Mouse (Mus musculus) brown adipose tissue, adult 24 weeks (tissue): ENCODE data around the gene Fam53b. TPM values are rescaled to one million over a fixed set of nuclear protein-coding genes. Genes with fewer than 3 reads are reported as not detected.

Experiments used
- H3K27ac ChIP-seq: fragments of 200-500 bp; replicated peaks from 2 replicates; pipeline ENCODE4 v1.5.1; 2012; ENCODE audit warnings: low read depth, mild to moderate bottlenecking, low read length
- H3K4me1 ChIP-seq: fragments of 200-500 bp; 2 replicates; pipeline ENCODE4 v1.6.1; 2012; ENCODE audit warnings: low read length, mixed read lengths; ENCODE audit not compliant: control insufficient read depth, insufficient read depth, insufficient read length
- H3K4me3 ChIP-seq: fragments of 200-500 bp; 2 replicates; pipeline ENCODE4 v1.5.1; 2012; ENCODE audit warnings: low read depth, mild to moderate bottlenecking, low read length, moderate library complexity; ENCODE audit not compliant: insufficient read depth
- polyA plus RNA-seq: library from polyadenylated mRNA; stranded (reverse); fragments of >200 nt; gene quantifications from 2 replicates; pipeline ENCODE4 v1.2.4, GENCODE M21; 2012; ENCODE audit not compliant: missing spikeins, insufficient read depth, insufficient read length

The Fam53b gene
- polyA plus RNA-seq, 1 experiment: 44.1 TPM

- Histone ChIP-seq H3K4me1 (peaks cover 32% of the 10 kb centered on the region), H3K27ac (no peak overlapping the region), H3K4me3 (no peak overlapping the region)
Measured at GRCm38 (mm10) chr7:132756325-132756724, 57.4 kb downstream of the Fam53b start.

- H3K4me3 ChIP-seq: no peak overlapping the region
- H3K27ac ChIP-seq: peak overlapping the region; percentile 15
- H3K4me1 ChIP-seq: peaks cover 36% of the 10 kb centered on the region
Measured at GRCm38 (mm10) chr7:132754389-132754750, 59.3 kb downstream of the Fam53b start.

- Histone ChIP-seq H3K4me3 (no peak overlapping the region), H3K27ac (peak overlapping the region; percentile 15; the same call in 1 of the 2 replicates)
Measured at GRCm38 (mm10) chr7:132753518-132754388, 59.9 kb downstream of the Fam53b start.

GRCm38 (mm10) chr7:132751716-132752115 is 62.0 kb downstream of the Fam53b start:
- Histone ChIP-seq H3K4me3 (no peak overlapping the region), H3K27ac (peak overlapping the region; percentile 27; the same call in 1 of the 2 replicates), H3K4me1 (peaks cover 59% of the 10 kb centered on the region)

More at GRCm38 (mm10) chr7:132753518-132754388, 59.9 kb downstream of the Fam53b start:
- H3K4me1 ChIP-seq: peaks cover 40% of the 10 kb centered on the region

GRCm38 (mm10) chr7:132749504-132749903 is 64.2 kb downstream of the Fam53b start:
- Histone ChIP-seq H3K4me1 (peaks cover 57% of the 10 kb centered on the region), H3K4me3 (no peak overlapping the region), H3K27ac (0 out of 2 replicates have a peak overlapping the region, but pooled peaks have one; percentile 21)

GRCm38 (mm10) chr7:132748076-132748769 is 65.5 kb downstream of the Fam53b start:
- peak overlapping the region; percentile 45; the same call in 1 of the 2 replicates for H3K27ac ChIP-seq
- H3K4me3 ChIP-seq: no peak overlapping the region
- peaks cover 48% of the 10 kb centered on the region for H3K4me1 ChIP-seq

GRCm38 (mm10) chr7:132747096-132747495 is 66.6 kb downstream of the Fam53b start:
- peak overlapping the region; percentile 23 for H3K27ac ChIP-seq
- no peak overlapping the region for H3K4me3 ChIP-seq
- peaks cover 40% of the 10 kb centered on the region for H3K4me1 ChIP-seq

- Histone ChIP-seq H3K4me1 (peaks cover 25% of the 10 kb centered on the region), H3K4me3 (no peak overlapping the region), H3K27ac (no peak overlapping the region)
Measured at GRCm38 (mm10) chr7:132742912-132743311, 70.8 kb downstream of the Fam53b start.

GRCm38 (mm10) chr7:132739829-132740228 is 73.9 kb downstream of the Fam53b start:
- no peak overlapping the region for H3K4me3 ChIP-seq
- H3K27ac ChIP-seq: no peak overlapping the region
- peaks cover 30% of the 10 kb centered on the region for H3K4me1 ChIP-seq

- H3K4me1 ChIP-seq: peaks cover 39% of the 10 kb centered on the region
- H3K4me3 ChIP-seq: no peak overlapping the region
- H3K27ac ChIP-seq: no peak overlapping the region
Measured at GRCm38 (mm10) chr7:132738844-132739243, 74.8 kb downstream of the Fam53b start.

GRCm38 (mm10) chr7:132736099-132736862 is 77.4 kb downstream of the Fam53b start:
- Histone ChIP-seq H3K27ac (peak overlapping the region; percentile 75), H3K4me1 (peaks cover 57% of the 10 kb centered on the region), H3K4me3 (no peak overlapping the region)

- Histone ChIP-seq H3K4me3 (no peak overlapping the region), H3K27ac (peak overlapping the region; percentile 75), H3K4me1 (peaks cover 63% of the 10 kb centered on the region)
Measured at GRCm38 (mm10) chr7:132735145-132735544, 78.5 kb downstream of the Fam53b start.

- Histone ChIP-seq H3K27ac (peak overlapping the region; percentile 35; the same call in 1 of the 2 replicates), H3K4me1 (peaks cover 70% of the 10 kb centered on the region), H3K4me3 (no peak overlapping the region)
Measured at GRCm38 (mm10) chr7:132734222-132734621, 79.5 kb downstream of the Fam53b start.

GRCm38 (mm10) chr7:132733521-132733920 is 80.2 kb downstream of the Fam53b start:
- Histone ChIP-seq H3K4me3 (no peak overlapping the region), H3K27ac (peak overlapping the region; percentile 35; the same call in 1 of the 2 replicates), H3K4me1 (peaks cover 73% of the 10 kb centered on the region)
